Mouse (Mus musculus) liver, embryonic 12.5 days (tissue): ENCODE data around the gene Timm13. TPM values are rescaled to one million over a fixed set of nuclear protein-coding genes. Genes with fewer than 3 reads are reported as not detected.

Experiments used
- ATAC-seq: fragments of 200-750 bp; cut with Nextera tagmentation; 2 replicates; pipeline ENCODE4 v1.8.0; 2017; ENCODE audit warnings: moderate number of reproducible peaks, mild to moderate bottlenecking, moderate library complexity
- H3K27ac ChIP-seq: fragments of 300-500 bp; sonication (generic); 2 replicates; pipeline ENCODE4 v1.5.1; 2016; ENCODE audit warnings: mild to moderate bottlenecking
- H3K27me3 ChIP-seq: fragments of 300-500 bp; sonication (generic); replicated peaks from 2 replicates; pipeline ENCODE4 v1.6.1; 2016; ENCODE audit warnings: mild to moderate bottlenecking, moderate library complexity
- H3K36me3 ChIP-seq: fragments of 300-500 bp; sonication (generic); 2 replicates; pipeline ENCODE4 v1.6.1; 2016; ENCODE audit warnings: mild to moderate bottlenecking, moderate library complexity
- H3K4me1 ChIP-seq: fragments of 300-500 bp; sonication (generic); 2 replicates; pipeline ENCODE4 v1.6.1; 2016
- H3K4me2 ChIP-seq: fragments of 300-500 bp; sonication (generic); 2 replicates; pipeline ENCODE4 v1.6.1; 2016; ENCODE audit warnings: mild to moderate bottlenecking, moderate library complexity
- H3K4me3 ChIP-seq: fragments of 300-500 bp; sonication (generic); 2 replicates; pipeline ENCODE4 v1.5.1; 2016; ENCODE audit warnings: mild to moderate bottlenecking, moderate library complexity
- H3K9ac ChIP-seq: fragments of 300-500 bp; sonication (generic); 2 replicates; pipeline ENCODE4 v1.6.1; 2016; ENCODE audit warnings: mild to moderate bottlenecking, moderate library complexity
- H3K9me3 ChIP-seq: fragments of 300-500 bp; sonication (generic); replicated peaks from 2 replicates; pipeline ENCODE4 v1.6.1; 2016; ENCODE audit warnings: mild to moderate bottlenecking, moderate library complexity
- WGBS: fragments of 180-500 bp; shearing (Covaris S2); methylation state at CpG from one replicate; pipeline ENCODE4 v1.1.7; 2016; ENCODE audit not compliant: insufficient replicate concordance; 5-methylcytosine and 5-hydroxymethylcytosine counted together
- polyA plus RNA-seq: library from polyadenylated mRNA; unstranded; fragments of >200 nt; fragmentation: Nextera tagmentation; extraction: Ambion mirVana; gene quantifications from 2 replicates; pipeline ENCODE4 v1.2.1, GENCODE M21; 2016

The Timm13 gene
- polyA plus RNA-seq, 1 experiment from 2014 or later = 301 TPM

GRCm38 (mm10) chr10:80899591-80900317, 1.0 kb downstream of the Timm13 start:
- peak overlapping the region; percentile 92 for H3K4me3 ChIP-seq
- WGBS = 13% methylated on average over 25 of the region's 25 CpGs
- peaks cover 50% of the 10 kb centered on the region for H3K36me3 ChIP-seq
- peak overlapping the region; percentile 96 for H3K4me2 ChIP-seq
- no peak for ATAC-seq
- peak overlapping the region; percentile 91 for H3K9ac ChIP-seq
- peak overlapping the region; percentile 90 for H3K27ac ChIP-seq
- H3K4me1 ChIP-seq = peaks cover 39% of the 10 kb centered on the region
- H3K27me3 ChIP-seq = no peaks in the 10 kb centered on the region
- no peaks in the 10 kb centered on the region for H3K9me3 ChIP-seq

DNA sequence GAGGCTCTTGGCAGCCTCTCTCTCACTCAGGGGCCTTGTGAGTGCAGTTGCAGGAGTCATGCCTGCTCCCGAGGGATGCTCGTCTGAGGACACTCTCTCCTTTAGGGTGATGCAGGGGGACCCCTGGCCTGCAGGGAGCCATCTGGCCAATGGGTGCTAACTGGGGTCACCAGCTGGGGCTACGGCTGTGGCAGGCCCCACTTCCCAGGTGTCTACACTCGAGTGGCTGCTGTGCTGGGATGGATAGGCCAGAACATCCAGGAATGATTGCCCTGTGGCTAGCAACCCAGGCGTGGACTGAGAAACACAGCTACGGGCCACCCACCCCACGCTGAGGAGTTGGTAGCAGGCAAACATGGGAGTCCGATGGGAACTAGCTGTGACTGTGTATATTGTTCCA, 1.7 kb downstream of the Timm13 start:
- H3K27me3 ChIP-seq = no peaks in the 10 kb centered on the region
- peaks cover 39% of the 10 kb centered on the region for H3K4me1 ChIP-seq
- H3K9ac ChIP-seq = peak overlapping the region; percentile 91; the same call in 1 of the 2 replicates
- H3K27ac ChIP-seq = 0 out of 2 replicates have a peak overlapping the region, but pooled peaks have one; percentile 8
- peak overlapping the region; percentile 96 for H3K4me2 ChIP-seq
- WGBS = 78% methylated on average over 8 of the region's 8 CpGs
- no peaks in the 10 kb centered on the region for H3K9me3 ChIP-seq
- peaks cover 43% of the 10 kb centered on the region for H3K36me3 ChIP-seq
- peak overlapping the region; percentile 92; the same call in 1 of the 2 replicates for H3K4me3 ChIP-seq
- no peak for ATAC-seq

- Histone ChIP-seq H3K4me1 (peaks cover 39% of the 10 kb centered on the region), H3K27ac (no peak overlapping the region), H3K9ac (no peak overlapping the region), H3K4me3 (0 out of 2 replicates have a peak overlapping the region, but pooled peaks have one; percentile 16), H3K36me3 (peaks cover 33% of the 10 kb centered on the region), H3K9me3 (no peaks in the 10 kb centered on the region), H3K27me3 (no peaks in the 10 kb centered on the region), H3K4me2 (peak overlapping the region; percentile 96)
- WGBS = 39% methylated on average over 41 of the region's 41 CpGs
- ATAC-seq = no peak
Observed at GRCm38 (mm10) chr10:80897861-80898510, 2.8 kb downstream of the Timm13 start.

GRCm38 (mm10) chr10:80896581-80897485, 3.9 kb downstream of the Timm13 start:
- H3K27ac ChIP-seq = no peak overlapping the region
- H3K4me2 ChIP-seq = no peak overlapping the region
- peaks cover 39% of the 10 kb centered on the region for H3K4me1 ChIP-seq
- H3K36me3 ChIP-seq = peaks cover 21% of the 10 kb centered on the region
- no peak overlapping the region for H3K4me3 ChIP-seq
- no peak overlapping the region for H3K9ac ChIP-seq
- H3K9me3 ChIP-seq = no peaks in the 10 kb centered on the region
- 66% methylated on average over 24 of the region's 24 CpGs for WGBS
- no peak for ATAC-seq
- no peaks in the 10 kb centered on the region for H3K27me3 ChIP-seq

GRCm38 (mm10) chr10:80895697-80896096, 5.1 kb downstream of the Timm13 start:
- WGBS = 67% methylated on average over 6 of the region's 6 CpGs

DNA sequence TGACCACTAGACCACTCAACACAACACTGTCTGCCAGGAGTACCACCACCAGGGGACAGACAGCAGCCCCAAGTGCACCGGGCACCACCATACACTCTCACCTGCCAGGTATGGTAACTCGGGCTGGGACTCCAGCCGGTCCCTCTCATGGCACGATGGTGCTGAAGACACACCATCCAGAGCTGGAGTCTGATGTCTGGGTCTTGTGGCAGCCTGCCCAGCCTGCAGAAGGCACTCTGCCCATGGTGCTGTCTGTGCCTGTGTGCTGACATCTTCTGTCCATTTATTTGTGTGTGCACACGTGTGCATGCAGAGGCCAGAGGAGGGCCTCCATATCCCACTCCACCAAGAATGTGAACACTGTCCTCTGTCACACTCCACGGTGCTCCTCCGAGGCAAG, 5.7 kb downstream of the Timm13 start:
- WGBS = 81% methylated on average over 7 of the region's 7 CpGs
- peaks cover 11% of the 10 kb centered on the region for H3K27me3 ChIP-seq
- H3K27ac ChIP-seq = no peak overlapping the region
- peaks cover 21% of the 10 kb centered on the region for H3K36me3 ChIP-seq
- no peak overlapping the region for H3K4me3 ChIP-seq
- no peak overlapping the region for H3K9ac ChIP-seq
- H3K4me1 ChIP-seq = peaks cover 32% of the 10 kb centered on the region
- H3K9me3 ChIP-seq = no peaks in the 10 kb centered on the region
- no peak overlapping the region for H3K4me2 ChIP-seq
- ATAC-seq = no peak

More at GRCm38 (mm10) chr10:80895697-80896096, 5.1 kb downstream of the Timm13 start:
- no peak overlapping the region for H3K4me3 ChIP-seq
- H3K9ac ChIP-seq = no peak overlapping the region
- H3K27me3 ChIP-seq = peaks cover 5% of the 10 kb centered on the region
- H3K27ac ChIP-seq = no peak overlapping the region
- peaks cover 33% of the 10 kb centered on the region for H3K4me1 ChIP-seq
- no peak overlapping the region for H3K4me2 ChIP-seq
- ATAC-seq = no peak
- H3K9me3 ChIP-seq = no peaks in the 10 kb centered on the region
- peaks cover 21% of the 10 kb centered on the region for H3K36me3 ChIP-seq

- Histone ChIP-seq H3K9ac (no peak overlapping the region), H3K27me3 (peaks cover 70% of the 10 kb centered on the region), H3K27ac (no peak overlapping the region), H3K4me2 (no peak overlapping the region), H3K4me3 (no peak overlapping the region), H3K4me1 (no peaks in the 10 kb centered on the region), H3K9me3 (no peaks in the 10 kb centered on the region), H3K36me3 (no peaks in the 10 kb centered on the region)
- WGBS = 62% methylated on average over 11 of the region's 11 CpGs
- no peak for ATAC-seq
Observed at GRCm38 (mm10) chr10:80887181-80887580, 13.6 kb downstream of the Timm13 start.

- WGBS = 19% methylated on average over 10 of the region's 10 CpGs
- Histone ChIP-seq H3K36me3 (no peaks in the 10 kb centered on the region), H3K9ac (no peak overlapping the region), H3K27me3 (peaks cover 27% of the 10 kb centered on the region), H3K9me3 (no peaks in the 10 kb centered on the region), H3K4me1 (peaks cover 41% of the 10 kb centered on the region), H3K4me2 (no peak overlapping the region), H3K4me3 (no peak overlapping the region), H3K27ac (no peak overlapping the region)
- ATAC-seq = no peak
Observed at GRCm38 (mm10) chr10:80881301-80881700, 19.5 kb downstream of the Timm13 start.

GRCm38 (mm10) chr10:80880901-80881300, 19.9 kb downstream of the Timm13 start:
- ATAC-seq = no peak
- H3K4me1 ChIP-seq = peaks cover 44% of the 10 kb centered on the region
- H3K27ac ChIP-seq = peak overlapping the region; percentile 87
- H3K27me3 ChIP-seq = peaks cover 24% of the 10 kb centered on the region
- H3K9me3 ChIP-seq = no peaks in the 10 kb centered on the region
- peak overlapping the region; percentile 55 for H3K4me2 ChIP-seq
- no peak overlapping the region for H3K4me3 ChIP-seq
- no peak overlapping the region for H3K9ac ChIP-seq
- no peaks in the 10 kb centered on the region for H3K36me3 ChIP-seq
- 66% methylated on average over 2 of the region's 2 CpGs for WGBS

DNA sequence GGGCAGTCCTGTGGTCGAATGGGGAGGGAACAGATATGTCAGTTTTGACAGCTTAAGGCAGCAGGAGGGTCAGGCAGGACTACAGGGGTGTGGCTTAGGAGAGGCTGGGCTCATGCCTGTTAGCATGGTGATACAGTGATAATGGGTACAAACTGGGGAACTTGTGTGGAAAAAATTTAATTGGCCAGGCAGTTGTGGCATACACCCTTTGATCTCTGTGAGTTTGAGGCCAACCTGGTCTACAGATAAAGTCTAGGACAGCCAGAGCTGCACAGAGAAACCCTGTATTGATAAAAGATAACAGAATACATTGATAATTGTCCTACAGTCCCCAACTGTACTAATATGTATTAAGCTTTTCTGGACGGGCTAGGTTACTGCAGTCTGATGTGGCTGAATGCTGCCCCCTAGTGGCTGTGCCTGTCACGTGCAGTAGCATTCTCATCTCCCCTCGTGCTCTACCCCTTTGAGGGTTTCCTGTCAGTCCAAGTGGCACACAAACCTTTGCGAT, 20.6 kb downstream of the Timm13 start:
- H3K9me3 ChIP-seq = no peaks in the 10 kb centered on the region
- H3K4me1 ChIP-seq = peaks cover 48% of the 10 kb centered on the region
- peak overlapping the region; percentile 44 for H3K9ac ChIP-seq
- ATAC-seq = peak; percentile 90
- no peaks in the 10 kb centered on the region for H3K36me3 ChIP-seq
- H3K27me3 ChIP-seq = peaks cover 17% of the 10 kb centered on the region; the same call in 1 of the 2 replicates
- 3% methylated on average over 5 of the region's 5 CpGs for WGBS
- peak overlapping the region; percentile 55 for H3K4me2 ChIP-seq
- H3K4me3 ChIP-seq = no peak overlapping the region
- peak overlapping the region; percentile 87 for H3K27ac ChIP-seq

DNA sequence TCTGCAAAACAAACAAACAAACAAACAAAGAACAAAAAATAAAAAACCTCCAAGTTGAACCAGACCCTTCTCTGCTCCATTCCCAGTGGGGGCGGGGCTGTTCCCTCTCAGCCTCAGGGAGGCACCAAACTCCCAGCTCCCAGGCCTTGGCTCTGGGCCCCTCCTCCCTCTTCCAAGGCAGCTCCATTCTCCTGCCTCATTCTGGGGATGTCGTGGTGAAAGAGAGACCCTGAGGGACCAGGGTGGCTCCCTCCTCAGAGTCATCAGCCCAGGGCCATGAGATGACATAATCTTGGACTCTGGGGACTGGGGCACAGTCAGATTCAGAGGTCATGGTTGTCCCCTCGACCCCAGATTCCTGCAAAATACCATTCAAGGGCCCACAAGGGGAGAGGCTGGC, 24.2 kb downstream of the Timm13 start:
- H3K27me3 ChIP-seq = peaks cover 24% of the 10 kb centered on the region
- no peak overlapping the region for H3K4me2 ChIP-seq
- H3K9me3 ChIP-seq = no peaks in the 10 kb centered on the region
- ATAC-seq = no peak
- 17% methylated on average over 3 of the region's 3 CpGs for WGBS
- H3K9ac ChIP-seq = peak overlapping the region; percentile 43; the same call in 1 of the 2 replicates
- no peak overlapping the region for H3K4me3 ChIP-seq
- H3K27ac ChIP-seq = peak overlapping the region; percentile 52
- H3K36me3 ChIP-seq = no peaks in the 10 kb centered on the region
- H3K4me1 ChIP-seq = peaks cover 59% of the 10 kb centered on the region
